Mouse (Mus musculus) hindbrain, embryonic 14.5 days (tissue): ENCODE results near the gene Wdfy3. TPM values are rescaled to one million over a fixed set of nuclear protein-coding genes. Genes with fewer than 3 reads are reported as not detected.

ENCODE experiments used
- ATAC-seq: fragments of 200-750 bp; cut with Nextera tagmentation; 2 replicates; pipeline ENCODE4 v1.8.0; 2017; ENCODE audit warnings: moderate number of reproducible peaks, mild to moderate bottlenecking, moderate TSS enrichment, moderate library complexity; ENCODE audit not compliant: low FRiP score
- DNase-seq: peaks from one replicate; pipeline ENCODE4 v3.0.0-alpha.2; 2015; ENCODE audit warnings: low spot score
- H3K27ac ChIP-seq: fragments of 300-500 bp; sonication (generic); 2 replicates; pipeline ENCODE4 v1.5.1; 2014; ENCODE audit warnings: mild to moderate bottlenecking, moderate library complexity
- H3K27me3 ChIP-seq: fragments of 300-500 bp; sonication (generic); 2 replicates; pipeline ENCODE4 v1.6.1; 2014; ENCODE audit warnings: mild to moderate bottlenecking, low read length, mixed read lengths; ENCODE audit not compliant: control insufficient read depth, insufficient read depth
- H3K36me3 ChIP-seq: fragments of 300-500 bp; sonication (generic); replicated peaks from 2 replicates; pipeline ENCODE4 v1.6.1; 2014; ENCODE audit not compliant: control insufficient read depth, insufficient read depth
- H3K4me1 ChIP-seq: fragments of 300-500 bp; sonication (generic); replicated peaks from 2 replicates; pipeline ENCODE4 v1.6.1; 2014; ENCODE audit warnings: antibody characterized with exemption, low read length, mixed read lengths; ENCODE audit not compliant: control insufficient read depth, insufficient read depth
- H3K4me2 ChIP-seq: fragments of 300-500 bp; sonication (generic); replicated peaks from 2 replicates; pipeline ENCODE4 v1.6.1; 2014; ENCODE audit warnings: mild to moderate bottlenecking, moderate library complexity
- H3K4me3 ChIP-seq: fragments of 300-500 bp; sonication (generic); replicated peaks from 2 replicates; pipeline ENCODE4 v1.5.1; 2014; ENCODE audit warnings: mild to moderate bottlenecking, low read length
- H3K9ac ChIP-seq: fragments of 300-500 bp; sonication (generic); 2 replicates; pipeline ENCODE4 v1.6.1; 2014
- H3K9me3 ChIP-seq: fragments of 300-500 bp; sonication (generic); 2 replicates; pipeline ENCODE4 v1.6.1; 2016; ENCODE audit warnings: low read length; ENCODE audit not compliant: control insufficient read depth
- WGBS: fragments of 180-500 bp; shearing (Covaris S2); extraction: QIAGEN DNeasy Blood & Tissue Kit; methylation state at CpG from one replicate; pipeline ENCODE4 v1.1.7; 2014; 5-methylcytosine and 5-hydroxymethylcytosine counted together
- polyA plus RNA-seq: library from polyadenylated mRNA; unstranded; fragments of >200 nt; fragmentation: Nextera tagmentation; extraction: Ambion mirVana; gene quantifications from 2 replicates; pipeline ENCODE4 v1.2.1, GENCODE M21; 2014

Gene Wdfy3
- polyA plus RNA-seq, 1 experiment from 2014 or later: 36.2 TPM

- Histone ChIP-seq H3K27ac (no peak overlapping the region; the same call in 1 of the 2 replicates), H3K4me2 (no peak overlapping the region), H3K36me3 (no peaks in the 10 kb centered on the region), H3K4me1 (no peaks in the 10 kb centered on the region; the same call in 1 of the 2 replicates), H3K9ac (no peak overlapping the region), H3K4me3 (no peak overlapping the region), H3K27me3 (no peaks in the 10 kb centered on the region), H3K9me3 (no peaks in the 10 kb centered on the region)
- DNase-seq (peak; percentile 53), ATAC-seq (peak; percentile 74; the same call in 1 of the 2 replicates)
- 68% methylated on average over 8 of the region's 8 CpGs for WGBS
Measured at GRCm38 (mm10) chr5:102014235-102014634, 55.5 kb downstream of the Wdfy3 start.

DNA sequence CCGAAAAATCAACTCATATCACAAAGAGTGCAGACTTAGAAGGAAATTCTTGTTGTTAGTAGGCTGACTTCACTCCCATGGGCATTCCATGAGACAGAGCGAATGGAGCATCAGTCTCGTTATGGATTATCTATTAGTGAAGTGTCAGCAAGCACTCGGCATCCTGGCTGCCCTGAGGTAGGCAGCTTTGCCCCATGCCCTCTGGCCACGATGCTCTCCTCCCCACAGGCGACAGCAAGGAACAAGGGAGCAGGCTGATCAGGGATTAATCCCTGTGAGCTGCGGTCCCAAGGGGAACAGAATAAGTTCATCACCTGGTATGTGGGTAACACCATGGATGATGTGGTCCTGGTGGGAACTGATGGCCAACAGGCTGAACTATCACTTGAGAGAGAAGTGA lies 55.9 kb downstream of the Wdfy3 start:
- ATAC-seq: no peak
- Histone ChIP-seq H3K36me3 (peaks cover under 1% of the 10 kb centered on the region; the same call in 1 of the 2 replicates), H3K4me2 (no peak overlapping the region), H3K4me1 (no peaks in the 10 kb centered on the region; the same call in 1 of the 2 replicates), H3K27ac (no peak overlapping the region; the same call in 1 of the 2 replicates), H3K9me3 (no peaks in the 10 kb centered on the region), H3K27me3 (no peaks in the 10 kb centered on the region), H3K4me3 (no peak overlapping the region), H3K9ac (no peak overlapping the region)
- 75% methylated on average over 7 of the region's 7 CpGs for WGBS
- no peak for DNase-seq

GRCm38 (mm10) chr5:102010961-102011360 lies 58.8 kb downstream of the Wdfy3 start:
- H3K36me3 ChIP-seq: peaks cover 16% of the 10 kb centered on the region
- ATAC-seq: no peak

DNA sequence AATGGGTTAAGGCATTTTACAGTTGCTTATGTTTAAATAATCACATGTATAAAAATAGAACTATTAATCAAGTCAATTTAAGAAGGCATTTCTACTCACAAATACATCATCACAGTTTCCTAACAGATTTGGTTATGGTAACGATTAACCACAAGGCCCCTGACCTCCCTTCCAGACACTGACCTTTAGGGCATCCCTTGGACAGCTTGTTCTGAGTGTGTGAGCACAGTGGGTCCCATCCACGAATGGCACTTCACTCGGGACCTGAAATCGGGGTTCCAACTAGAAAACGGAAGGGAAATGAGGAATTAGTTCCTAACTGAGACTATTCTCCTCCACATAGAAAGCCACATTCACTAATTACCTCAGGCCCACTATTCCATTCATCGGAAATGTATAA lies 60.1 kb downstream of the Wdfy3 start:
- H3K27ac ChIP-seq: no peak overlapping the region
- H3K4me1 ChIP-seq: no peaks in the 10 kb centered on the region; the same call in 1 of the 2 replicates
- H3K36me3 ChIP-seq: peaks cover 18% of the 10 kb centered on the region
- ATAC-seq (no peak), DNase-seq (no peak)
- H3K9ac ChIP-seq: no peak overlapping the region
- no peaks in the 10 kb centered on the region for H3K27me3 ChIP-seq
- no peak overlapping the region for H3K4me3 ChIP-seq
- no peak overlapping the region for H3K4me2 ChIP-seq
- WGBS: 85% methylated on average over 6 of the region's 6 CpGs
- H3K9me3 ChIP-seq: no peaks in the 10 kb centered on the region

More at GRCm38 (mm10) chr5:102010961-102011360, 58.8 kb downstream of the Wdfy3 start:
- H3K9ac ChIP-seq: no peak overlapping the region
- WGBS: 93% methylated on average over 2 of the region's 2 CpGs
- no peak overlapping the region for H3K27ac ChIP-seq
- no peak overlapping the region for H3K4me2 ChIP-seq
- no peak for DNase-seq
- no peaks in the 10 kb centered on the region for H3K9me3 ChIP-seq
- no peaks in the 10 kb centered on the region; the same call in 1 of the 2 replicates for H3K4me1 ChIP-seq
- no peaks in the 10 kb centered on the region for H3K27me3 ChIP-seq
- no peak overlapping the region for H3K4me3 ChIP-seq

DNA sequence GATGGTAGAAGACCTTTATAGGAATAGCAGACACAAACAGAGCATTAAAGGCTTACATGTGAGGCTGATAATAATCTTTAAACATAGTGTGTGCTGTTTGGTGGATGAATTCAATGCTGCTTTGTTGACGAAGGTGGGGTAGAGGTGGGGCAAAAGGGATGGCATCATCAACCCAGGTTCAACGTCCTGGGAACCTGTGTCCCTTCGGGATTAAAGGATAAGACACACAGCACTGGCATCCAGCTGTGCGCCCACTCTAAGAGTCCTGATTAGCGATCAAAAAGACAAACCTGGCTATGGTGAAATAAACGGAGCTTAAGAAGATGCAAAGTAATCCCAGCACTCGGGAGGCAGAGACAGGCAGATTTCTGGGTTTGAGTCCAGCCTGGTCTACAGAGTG lies 61.0 kb downstream of the Wdfy3 start:
- no peaks in the 10 kb centered on the region for H3K27me3 ChIP-seq
- peaks cover 18% of the 10 kb centered on the region for H3K36me3 ChIP-seq
- ATAC-seq (no peak), DNase-seq (no peak)
- H3K4me2 ChIP-seq: no peak overlapping the region
- no peaks in the 10 kb centered on the region for H3K9me3 ChIP-seq
- no peak overlapping the region for H3K4me3 ChIP-seq
- H3K27ac ChIP-seq: no peak overlapping the region
- 91% methylated on average over 7 of the region's 7 CpGs for WGBS
- no peaks in the 10 kb centered on the region; the same call in 1 of the 2 replicates for H3K4me1 ChIP-seq
- no peak overlapping the region for H3K9ac ChIP-seq

- H3K4me2 ChIP-seq: no peak overlapping the region
- 93% methylated on average over 6 of the region's 6 CpGs for WGBS
- no peaks in the 10 kb centered on the region for H3K27me3 ChIP-seq
- H3K36me3 ChIP-seq: peaks cover 18% of the 10 kb centered on the region
- no peak overlapping the region for H3K27ac ChIP-seq
- H3K9ac ChIP-seq: no peak overlapping the region
- H3K9me3 ChIP-seq: no peaks in the 10 kb centered on the region
- no peak overlapping the region for H3K4me3 ChIP-seq
- no peaks in the 10 kb centered on the region; the same call in 1 of the 2 replicates for H3K4me1 ChIP-seq
- ATAC-seq: no peak
- DNase-seq: no peak
Measured at GRCm38 (mm10) chr5:102006218-102006941, 63.3 kb downstream of the Wdfy3 start.

DNA sequence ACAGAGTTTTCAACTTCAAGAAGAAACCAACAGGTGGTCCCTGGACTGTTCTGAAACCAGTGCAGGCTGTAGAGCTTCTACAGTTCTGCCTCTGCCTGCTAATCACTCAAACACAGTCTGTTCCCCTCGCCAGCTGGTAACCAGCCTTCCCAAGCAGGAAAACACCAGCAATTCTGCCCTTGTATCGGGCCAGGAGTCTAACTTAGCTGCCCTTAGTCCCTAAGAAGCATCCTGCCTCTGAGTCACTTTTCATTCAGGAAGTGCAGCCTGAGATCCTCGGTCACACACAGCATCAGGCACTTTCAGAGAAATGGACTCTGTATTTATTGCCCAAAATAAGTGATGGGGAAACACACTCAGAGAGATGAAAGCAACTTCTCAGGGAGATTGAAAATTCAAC lies 66.3 kb downstream of the Wdfy3 start:
- no peaks in the 10 kb centered on the region for H3K4me1 ChIP-seq
- H3K36me3 ChIP-seq: peaks cover 13% of the 10 kb centered on the region
- H3K4me2 ChIP-seq: no peak overlapping the region
- H3K9me3 ChIP-seq: no peaks in the 10 kb centered on the region
- H3K9ac ChIP-seq: no peak overlapping the region
- H3K27ac ChIP-seq: no peak overlapping the region
- 82% methylated on average over 3 of the region's 3 CpGs for WGBS
- no peak for ATAC-seq
- H3K4me3 ChIP-seq: no peak overlapping the region
- H3K27me3 ChIP-seq: no peaks in the 10 kb centered on the region
- DNase-seq: no peak

DNA sequence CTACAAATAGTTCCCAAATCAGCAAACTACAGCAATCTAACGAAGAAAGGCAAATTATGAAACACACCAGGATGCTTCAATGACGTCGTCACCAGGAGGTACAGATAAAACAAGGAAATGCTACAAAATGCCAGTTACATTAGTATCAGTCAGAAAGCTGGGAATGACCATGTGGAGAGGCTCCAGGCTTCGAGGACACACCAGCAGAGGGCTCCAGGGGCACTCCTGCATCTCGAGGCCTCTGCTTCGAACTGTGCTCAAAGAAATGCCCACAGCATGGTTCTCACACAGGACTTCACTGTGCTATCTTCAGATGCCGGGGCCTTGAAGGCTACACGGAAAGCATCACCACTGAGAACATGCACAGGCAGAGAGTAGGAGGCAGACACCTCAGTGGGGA lies 68.7 kb downstream of the Wdfy3 start:
- ATAC-seq: no peak
- WGBS: 82% methylated on average over 8 of the region's 8 CpGs

GRCm38 (mm10) chr5:101998971-101999370 lies 70.8 kb downstream of the Wdfy3 start:
- Histone ChIP-seq H3K9ac (no peak overlapping the region), H3K36me3 (no peaks in the 10 kb centered on the region), H3K27me3 (no peaks in the 10 kb centered on the region), H3K4me3 (no peak overlapping the region), H3K4me2 (no peak overlapping the region), H3K4me1 (no peaks in the 10 kb centered on the region), H3K27ac (no peak overlapping the region), H3K9me3 (no peaks in the 10 kb centered on the region)
- DNase-seq (no peak), ATAC-seq (no peak)
- WGBS: 75% methylated on average over 6 of the region's 6 CpGs

More for the DNA sequence above, 68.7 kb downstream of the Wdfy3 start:
- Histone ChIP-seq H3K27me3 (no peaks in the 10 kb centered on the region), H3K4me3 (no peak overlapping the region), H3K4me1 (no peaks in the 10 kb centered on the region), H3K4me2 (no peak overlapping the region), H3K27ac (no peak overlapping the region), H3K9me3 (no peaks in the 10 kb centered on the region), H3K36me3 (peaks cover 2% of the 10 kb centered on the region; the same call in 1 of the 2 replicates), H3K9ac (no peak overlapping the region)
- no peak for DNase-seq
